Mouse (Mus musculus) MEL (cell line): ENCODE results near the gene C1qtnf1. TPM values are rescaled to one million over a fixed set of nuclear protein-coding genes. Genes with fewer than 3 reads are reported as not detected.

Source experiments
- DNase-seq: peaks from one replicate; pipeline ENCODE4 v3.0.0; 2011; ENCODE audit warnings: low read depth, low spot score
- H3K27ac ChIP-seq: 2 replicates; pipeline ENCODE4 v1.5.1; 2012; ENCODE audit warnings: low read depth, mild to moderate bottlenecking, control low read depth, low read length, moderate library complexity; ENCODE audit not compliant: control insufficient read depth
- H3K27me3 ChIP-seq, 2 experiments: fragments of 150-350 bp in 1 of 2; sonication (generic) in 1 of 2; 2 replicates each; pipeline ENCODE4 v1.6.1; 2012; ENCODE audit warnings: low read length in 2 of 2, mild to moderate bottlenecking in 2 of 2, improper control_type of control experiment in 1 of 2, moderate library complexity in 1 of 2; ENCODE audit not compliant: insufficient read depth in 2 of 2, control insufficient read depth in 1 of 2
- H3K36me3 ChIP-seq, 2 experiments: 2 replicates each; pipeline ENCODE4 v1.6.1; 2012 to 2014; ENCODE audit warnings: low read length in 2 of 2, improper control_type of control experiment in 1 of 2, inconsistent platforms in 1 of 2, mild to moderate bottlenecking in 1 of 2; ENCODE audit not compliant: insufficient read depth in 2 of 2, control insufficient read depth in 1 of 2
- H3K4me1 ChIP-seq, 2 experiments: fragments of 150-350 bp in 1 of 2; sonication (generic) in 1 of 2; 2 replicates each; pipeline ENCODE4 v1.6.1; 2012; ENCODE audit warnings: low read length in 2 of 2, improper control_type of control experiment in 1 of 2, mild to moderate bottlenecking in 1 of 2; ENCODE audit not compliant: insufficient read depth in 2 of 2, control insufficient read depth in 1 of 2
- H3K4me3 ChIP-seq, 2 experiments: fragments of 150-350 bp in 1 of 2; sonication (generic) in 1 of 2; 2 replicates each; pipeline ENCODE4 v1.5.1; 2012; ENCODE audit warnings: low read depth in 2 of 2, low read length in 2 of 2, mild to moderate bottlenecking in 2 of 2, moderate library complexity in 2 of 2, control low read depth in 1 of 2, improper control_type of control experiment in 1 of 2; ENCODE audit not compliant: control insufficient read depth in 1 of 2, insufficient read depth in 1 of 2
- H3K79me2 ChIP-seq: 2 replicates; pipeline ENCODE4 v1.6.1; 2012; ENCODE audit warnings: mild to moderate bottlenecking, low read length, moderate library complexity; ENCODE audit not compliant: control insufficient read depth, poor library complexity, insufficient read depth
- H3K9ac ChIP-seq: 2 replicates; pipeline ENCODE4 v1.6.1; 2012; ENCODE audit warnings: low read depth, mild to moderate bottlenecking, control low read depth, low read length, moderate library complexity; ENCODE audit not compliant: control insufficient read depth, poor library complexity, severe bottlenecking
- H3K9me3 ChIP-seq: fragments of 150-350 bp; sonication (generic); replicated peaks from 2 replicates; pipeline ENCODE4 v1.6.1; 2012; ENCODE audit warnings: mild to moderate bottlenecking, low read length, improper control_type of control experiment, moderate library complexity; ENCODE audit not compliant: insufficient read depth
- BHLHE40 ChIP-seq: IDR thresholded peaks from 2 replicates; pipeline ENCODE4 v1.6.1; 2012; ENCODE audit warnings: low read depth, mild to moderate bottlenecking, inconsistent platforms, low read length, improper control_type of control experiment, borderline replicate concordance
- CHD1 ChIP-seq: IDR thresholded peaks from 2 replicates; pipeline ENCODE4 v1.6.1; 2012; ENCODE audit warnings: low read depth, mild to moderate bottlenecking, inconsistent platforms, low read length, improper control_type of control experiment
- CHD2 ChIP-seq: IDR thresholded peaks from 2 replicates; pipeline ENCODE4 v1.6.1; 2011; ENCODE audit warnings: low read length, improper control_type of control experiment
- CTCF ChIP-seq, 3 experiments: IDR thresholded peaks in 2 of 3; conservative IDR thresholded peaks in 1 of 3; 2 replicates each; pipeline ENCODE4 v1.5.1; 2011 to 2012; ENCODE audit warnings: low read length in 3 of 3, low read depth in 2 of 3, mild to moderate bottlenecking in 2 of 3, improper control_type of control experiment in 1 of 3, inconsistent platforms in 1 of 3, mixed read lengths in 1 of 3, moderate library complexity in 1 of 3; ENCODE audit not compliant: control insufficient read depth in 1 of 3, insufficient read depth in 1 of 3, poor library complexity in 1 of 3, severe bottlenecking in 1 of 3
- ELF1 ChIP-seq: IDR thresholded peaks from 2 replicates; pipeline ENCODE4 v1.6.1; 2014; ENCODE audit warnings: low read depth, mild to moderate bottlenecking, inconsistent platforms, low read length, improper control_type of control experiment, moderate library complexity
- EP300 ChIP-seq, 2 experiments: IDR thresholded peaks; 2 replicates each; pipeline ENCODE4 v1.6.1; 2011; ENCODE audit warnings: improper control_type of control experiment in 2 of 2, low read length in 2 of 2, low read depth in 1 of 2, mild to moderate bottlenecking in 1 of 2
- GABPA ChIP-seq: IDR thresholded peaks from 2 replicates; pipeline ENCODE4 v1.6.1; 2012; ENCODE audit warnings: low read depth, mild to moderate bottlenecking, inconsistent platforms, low read length, improper control_type of control experiment, moderate library complexity
- GATA1 ChIP-seq: IDR thresholded peaks from 2 replicates; pipeline ENCODE4 v1.6.1; 2011; ENCODE audit warnings: low read depth, low read length, improper control_type of control experiment
- KAT2A ChIP-seq: conservative IDR thresholded peaks from 2 replicates; pipeline ENCODE4 v1.6.1; 2012; ENCODE audit warnings: low read depth, low read length, improper control_type of control experiment, inconsistent platforms
- MAX ChIP-seq: IDR thresholded peaks from 2 replicates; pipeline ENCODE4 v1.6.1; 2011; ENCODE audit warnings: low read length, improper control_type of control experiment
- MAZ ChIP-seq: IDR thresholded peaks from 2 replicates; pipeline ENCODE4 v1.6.1; 2012; ENCODE audit warnings: low read depth, mild to moderate bottlenecking, inconsistent platforms, low read length, improper control_type of control experiment
- MEF2A ChIP-seq: IDR thresholded peaks from 2 replicates; pipeline ENCODE4 v1.6.1; 2014; ENCODE audit warnings: low read depth, mild to moderate bottlenecking, inconsistent platforms, low read length, improper control_type of control experiment; ENCODE audit not compliant: poor library complexity, insufficient replicate concordance, severe bottlenecking; ENCODE audit errors: extremely low read depth
- MXI1 ChIP-seq: IDR thresholded peaks from 2 replicates; pipeline ENCODE4 v1.6.1; 2011; ENCODE audit warnings: mild to moderate bottlenecking, low read depth, low read length, improper control_type of control experiment
- MYB ChIP-seq: IDR thresholded peaks from 2 replicates; pipeline ENCODE4 v1.6.1; 2011; ENCODE audit warnings: mild to moderate bottlenecking, low read depth, low read length, improper control_type of control experiment
- NRF1 ChIP-seq: IDR thresholded peaks from 2 replicates; pipeline ENCODE4 v1.6.1; 2014; ENCODE audit warnings: low read depth, mild to moderate bottlenecking, inconsistent platforms, low read length, improper control_type of control experiment, moderate library complexity; ENCODE audit not compliant: poor library complexity, insufficient read depth, severe bottlenecking
- POLR2AphosphoS5 ChIP-seq: IDR thresholded peaks from 2 replicates; pipeline ENCODE4 v1.6.1; 2012; ENCODE audit warnings: low read depth, borderline replicate concordance, mild to moderate bottlenecking, inconsistent platforms, low read length, moderate library complexity, mixed read lengths
- RCOR1 ChIP-seq: IDR thresholded peaks from 2 replicates; pipeline ENCODE4 v1.6.1; 2012; ENCODE audit warnings: low read depth, mild to moderate bottlenecking, inconsistent platforms, low read length, improper control_type of control experiment
- SMC3 ChIP-seq: IDR thresholded peaks from 2 replicates; pipeline ENCODE4 v1.6.1; 2011; ENCODE audit warnings: low read depth, low read length, improper control_type of control experiment
- TAL1 ChIP-seq: IDR thresholded peaks from 2 replicates; pipeline ENCODE4 v1.6.1; 2012; ENCODE audit warnings: mild to moderate bottlenecking, inconsistent platforms, low read length, moderate library complexity, mixed read lengths
- TCF12 ChIP-seq: IDR thresholded peaks from 2 replicates; pipeline ENCODE4 v1.6.1; 2014; ENCODE audit warnings: low read depth, mild to moderate bottlenecking, inconsistent platforms, low read length, improper control_type of control experiment, moderate library complexity
- UBTF ChIP-seq: IDR thresholded peaks from 2 replicates; pipeline ENCODE4 v1.6.1; 2012; ENCODE audit warnings: low read depth, mild to moderate bottlenecking, inconsistent platforms, low read length, improper control_type of control experiment, moderate library complexity, borderline replicate concordance; ENCODE audit not compliant: insufficient read depth
- USF1 ChIP-seq: IDR thresholded peaks from 2 replicates; pipeline ENCODE4 v1.6.1; 2014; ENCODE audit warnings: low read depth, mild to moderate bottlenecking, inconsistent platforms, low read length, improper control_type of control experiment, moderate library complexity
- USF2 ChIP-seq, 2 experiments: IDR thresholded peaks; 2 replicates each; pipeline ENCODE4 v1.6.1; 2011 to 2012; ENCODE audit warnings: improper control_type of control experiment in 2 of 2, low read length in 2 of 2, borderline replicate concordance in 1 of 2, inconsistent platforms in 1 of 2, low read depth in 1 of 2, mild to moderate bottlenecking in 1 of 2; ENCODE audit not compliant: insufficient read depth in 1 of 2
- ZC3H11A ChIP-seq: IDR thresholded peaks from 2 replicates; pipeline ENCODE4 v1.6.1; 2012; ENCODE audit warnings: low read depth, mild to moderate bottlenecking, inconsistent platforms, low read length, improper control_type of control experiment
- ZMIZ1 ChIP-seq: IDR thresholded peaks from 2 replicates; pipeline ENCODE4 v1.6.1; 2012; ENCODE audit warnings: low read depth, mild to moderate bottlenecking, inconsistent platforms, low read length, improper control_type of control experiment, moderate library complexity
- polyA plus RNA-seq, 2 experiments: library from polyadenylated mRNA; stranded (reverse) in 1 of 2; unstranded in 1 of 2; fragments of >175 nt in 1 of 2; fragments of >200 nt in 1 of 2; gene quantifications; 2 replicates each; pipeline versions ENCODE4 v1.2.1 to v1.2.4; 2012; ENCODE audit warnings: low replicate concordance in 2 of 2, low read depth in 1 of 2; ENCODE audit not compliant: insufficient read length in 2 of 2, insufficient read depth in 1 of 2, missing spikeins in 1 of 2
- total RNA-seq: library from RNA; depleted of rRNA; stranded (reverse); fragments of 300-350 nt; gene quantifications from 2 replicates; pipeline ENCODE4 v1.2.3, GENCODE M21; 2012

The C1qtnf1 gene
- total and polyA plus RNA-seq, 3 experiments: 0.27 to 0.72 TPM; not detected in 1

- Histone ChIP-seq H3K4me3 (no peak overlapping the region), H3K4me1 (peaks cover 6 to 33% of the 10 kb centered on the region in 2 experiments), H3K9me3 (no peaks in the 10 kb centered on the region)
- DNase-seq: no peak
- no peak for TF ChIP-seq MAX
- TF ChIP-seq, all 39 proteins: peak for 0
- no peaks in the 10 kb centered on the region for H3K79me2 ChIP-seq
- H3K27ac ChIP-seq: no peak overlapping the region
- H3K36me3 ChIP-seq: peaks cover 0 to 17% of the 10 kb centered on the region in 2 experiments; a peak in 2 of 4 replicates
- H3K9ac ChIP-seq: 0 out of 2 replicates have a peak overlapping the region, but pooled peaks have one; percentile 12
- H3K27me3 ChIP-seq: no peaks in the 10 kb centered on the region
These were observed 31.0 kb downstream of the C1qtnf1 start for GRCm38 (mm10) chr11:118459051-118459450.

- no peaks in the 10 kb centered on the region for H3K79me2 ChIP-seq
- H3K9me3 ChIP-seq: no peaks in the 10 kb centered on the region
- DNase-seq: no peak
- H3K4me3 ChIP-seq: no peak overlapping the region
- no peak overlapping the region for H3K9ac ChIP-seq
- no peak for TF ChIP-seq NRF1
- H3K36me3 ChIP-seq: peaks cover 0 to 22% of the 10 kb centered on the region in 2 experiments; a peak in 2 of 4 replicates
- no peak overlapping the region for H3K27ac ChIP-seq
- no peaks in the 10 kb centered on the region for H3K27me3 ChIP-seq
- H3K4me1 ChIP-seq: peaks cover 6 to 38% of the 10 kb centered on the region in 2 experiments
These were observed 31.5 kb downstream of the C1qtnf1 start for GRCm38 (mm10) chr11:118459536-118459935.

- H3K79me2 ChIP-seq: no peaks in the 10 kb centered on the region
- no peaks in the 10 kb centered on the region for H3K9me3 ChIP-seq
- DNase-seq: peak; percentile 86
- peaks cover 0 to 29% of the 10 kb centered on the region in 2 experiments; a peak in 2 of 4 replicates for H3K36me3 ChIP-seq
- no peak overlapping the region for H3K4me3 ChIP-seq
- peaks cover 10 to 44% of the 10 kb centered on the region in 2 experiments for H3K4me1 ChIP-seq
- no peaks in the 10 kb centered on the region for H3K27me3 ChIP-seq
- no peak overlapping the region for H3K9ac ChIP-seq
- H3K27ac ChIP-seq: no peak overlapping the region
- TF ChIP-seq USF2 (IDR thresholded peaks at IDR 0.05; ENCODE audit: borderline replicate concordance in 1 of 2, insufficient read depth in 1 of 2, low read depth in 1 of 2, low read length in 2 of 2) (no peak), GABPA (no peak), MAZ (no peak), CTCF (IDR thresholded peaks at IDR 0.05 in 2 of 3, conservative IDR thresholded peaks at IDR 0.05 in 1 of 3; ENCODE audit: control insufficient read depth in 1 of 3, insufficient read depth in 1 of 3, low read depth in 2 of 3, low read length in 3 of 3, poor library complexity in 1 of 3, severe bottlenecking in 1 of 3) (peak; percentile 87 to 94 (median 91)), KAT2A (no peak), ZC3H11A (peak; percentile 80), USF1 (no peak), ZMIZ1 (no peak), TCF12 (no peak), MXI1 (no peak), MEF2A (no peak), MAX (no peak), TAL1 (no peak), ELF1 (no peak), CHD1 (no peak), RCOR1 (no peak), SMC3 (peak; percentile 76), EP300 (IDR thresholded peaks at IDR 0.05; ENCODE audit: low read depth in 1 of 2, low read length in 2 of 2) (no peak), BHLHE40 (no peak), GATA1 (no peak), UBTF (no peak), CHD2 (no peak), POLR2AphosphoS5 (no peak), MYB (no peak)
These were observed 32.3 kb downstream of the C1qtnf1 start for GRCm38 (mm10) chr11:118460280-118460679.
